Comparison of ENCODE assay signal across 30 mouse cellular contexts in the genomic region with DNA sequence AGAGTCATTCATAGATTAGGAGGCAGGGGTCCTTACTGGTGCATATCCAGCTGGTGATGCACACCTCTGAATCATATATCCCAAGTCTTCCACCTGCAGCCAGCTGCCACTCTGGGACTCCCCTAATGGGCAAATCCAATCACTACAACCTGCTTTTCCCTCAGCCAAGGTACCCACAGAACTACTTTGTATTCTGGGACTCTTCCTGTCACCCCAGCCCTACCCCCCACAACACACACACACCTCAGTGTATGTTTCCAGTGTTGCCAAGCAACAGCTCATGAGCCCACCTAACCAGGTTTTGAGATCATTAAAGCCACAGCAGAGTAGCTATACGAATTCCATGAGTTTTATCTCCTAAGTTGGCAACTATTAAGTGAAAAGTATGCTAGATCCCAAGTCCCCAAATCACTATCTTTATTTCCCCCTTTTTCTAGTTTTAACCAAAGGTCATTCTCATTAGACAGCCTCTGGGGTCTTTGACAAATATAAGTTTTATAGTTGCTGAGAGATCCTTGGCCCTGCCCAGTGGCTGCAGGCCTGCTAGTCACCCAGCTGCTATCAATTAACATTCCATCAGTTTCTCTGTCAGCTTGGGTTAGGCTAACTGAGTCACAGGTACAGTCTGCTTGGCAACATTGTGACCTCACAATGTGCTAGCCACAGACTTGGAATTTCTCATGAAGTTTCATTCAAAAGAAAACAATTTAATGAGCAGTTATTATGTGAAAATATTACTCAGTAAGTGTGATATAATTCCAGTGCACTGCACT. TPM values are rescaled to one million over a fixed set of nuclear protein-coding genes. Genes with fewer than 3 reads are reported as not detected.
DNase-seq lines count a peak whose midpoint lies in the region; ATAC-seq and TF ChIP-seq lines count a peak whose summit lies in the region.
"Had no signal": no experiment of that assay in that cellular context is flagged by ENCODE, and none has a peak within 500 bp of the region (broad histone marks: within the 10 kb centered on the region; RNA-seq: fewer than 3 reads in every experiment).

No protein-coding gene starts in this region.

- H3ac ChIP-seq in myocyte (ENCODE audit: control insufficient read depth, insufficient read length), result no peak overlapping the region

- H3K9ac ChIP-seq in midbrain, embryonic 11.5 days (ENCODE audit: low read length), result no peak overlapping the region
- no peak overlapping the region for H3K9ac ChIP-seq in heart, embryonic 12.5 days
- H3K9ac ChIP-seq: forebrain, embryonic 15.5 days; hindbrain, embryonic 14.5 days; kidney, embryonic 15.5 days; midbrain, embryonic 13.5 days had no signal

- ATAC-seq in midbrain, embryonic 11.5 days (ENCODE audit: low FRiP score), result no peak
- no peak for ATAC-seq in heart, embryonic 12.5 days (ENCODE audit: insufficient number of reproducible peaks, low FRiP score)
- ATAC-seq: activated CD4-positive, CD25-positive, alpha-beta regulatory T cell, adult 4 months; forebrain, embryonic 15.5 days; midbrain, embryonic 13.5 days had no signal

- peak overlapping the region; percentile 39 for H3K4me2 ChIP-seq in myocyte (ENCODE audit: low read depth)
- H3K4me2 ChIP-seq in midbrain, embryonic 11.5 days, result no peak overlapping the region
- no peak overlapping the region for H3K4me2 ChIP-seq in heart, embryonic 12.5 days
- H3K4me2 ChIP-seq: forebrain, embryonic 15.5 days; hindbrain, embryonic 14.5 days; kidney, embryonic 15.5 days; liver, embryonic 11.5 days; midbrain, embryonic 13.5 days had no signal

- H3K4me1 ChIP-seq in embryonic facial prominence, embryonic 10.5 days, result peaks cover 12% of the 10 kb centered on the region
- H3K4me1 ChIP-seq in midbrain, embryonic 11.5 days (ENCODE audit: control insufficient read depth, insufficient read depth, low read length), result no peaks in the 10 kb centered on the region
- 0 out of 2 replicates have a peak, but pooled peaks cover 2% of the 10 kb centered on the region for H3K4me1 ChIP-seq in heart, embryonic 12.5 days (replicated peaks)
- H3K4me1 ChIP-seq: forebrain, embryonic 15.5 days; heart, embryonic 10.5 days; kidney, embryonic 15.5 days; midbrain, embryonic 13.5 days had no signal

- no peaks in the 10 kb centered on the region for H3K79me2 ChIP-seq in myocyte (ENCODE audit: control insufficient read depth, insufficient read depth)

- peak; percentile 51 for DNase-seq in embryo, embryonic 10 days (ENCODE audit: low spot score)
- no peak for DNase-seq in embryo, embryonic 9.5 days (ENCODE audit: extremely low spot score)
- peak; percentile 46 for DNase-seq in embryonic facial prominence, embryonic 10.5 days (ENCODE audit: low spot score)
- peak; percentile 58 for DNase-seq in hindlimb bud, embryonic 11.5 days (ENCODE audit: extremely low spot score, low read depth, low spot score)
- DNase-seq in midbrain, embryonic 11.5 days (ENCODE audit: low spot score, missing footprints), result no peak
- no peak for DNase-seq in heart, postnatal 14 days
- DNase-seq: adrenal gland, adult 2 months; adrenal gland, postnatal 36 days; cerebellum, adult 18-20 months; cerebellum, postnatal 10 days; gastrocnemius, adult 2 months; heart, postnatal 4 days; kidney, adult 18-20 months; kidney, postnatal 25 days; left cerebral cortex, postnatal 4 days; lung, postnatal 36 days; thymus, postnatal 4 days had no signal

- no peak overlapping the region; the same call in 1 of the 2 replicates for H3K27ac ChIP-seq in embryonic facial prominence, embryonic 10.5 days (replicated peaks)
- H3K27ac ChIP-seq in midbrain, embryonic 11.5 days (ENCODE audit: low read depth, low read length), result no peak overlapping the region
- no peak overlapping the region for H3K27ac ChIP-seq in heart, embryonic 12.5 days (ENCODE audit: poor library complexity, severe bottlenecking)
- H3K27ac ChIP-seq: forebrain, embryonic 15.5 days; gastrocnemius, adult 2 months; heart, embryonic 10.5 days; hindbrain, embryonic 14.5 days; kidney, embryonic 15.5 days; midbrain, embryonic 13.5 days had no signal

- no peak overlapping the region for H3K4me3 ChIP-seq in embryonic facial prominence, embryonic 10.5 days
- H3K4me3 ChIP-seq in myocyte, result no peak overlapping the region
- no peak overlapping the region for H3K4me3 ChIP-seq in midbrain, embryonic 11.5 days (ENCODE audit: low read depth, low read length)
- no peak overlapping the region for H3K4me3 ChIP-seq in heart, embryonic 12.5 days
- H3K4me3 ChIP-seq: forebrain, embryonic 15.5 days; gastrocnemius, adult 2 months; heart, embryonic 10.5 days; kidney, embryonic 15.5 days; midbrain, embryonic 13.5 days had no signal

- no peak for TF ChIP-seq POLR2A in myocyte (IDR thresholded peaks at IDR 0.05; ENCODE audit: insufficient read length, low read depth)

- 50% methylated on average over 1 of the region's 1 CpGs for WGBS in embryonic facial prominence, embryonic 10.5 days
- 74% methylated on average over 1 of the region's 1 CpGs for WGBS in midbrain, embryonic 11.5 days
- WGBS in heart, embryonic 12.5 days, result 52% methylated on average over 1 of the region's 1 CpGs

- H3K9me3 ChIP-seq in embryonic facial prominence, embryonic 10.5 days, result no peaks in the 10 kb centered on the region
- no peaks in the 10 kb centered on the region for H3K9me3 ChIP-seq in midbrain, embryonic 11.5 days (ENCODE audit: control insufficient read depth, low read length)
- 0 out of 2 replicates have a peak, but pooled peaks cover 2% of the 10 kb centered on the region for H3K9me3 ChIP-seq in heart, embryonic 12.5 days (replicated peaks)
- H3K9me3 ChIP-seq: forebrain, embryonic 15.5 days; heart, embryonic 10.5 days; kidney, embryonic 15.5 days; midbrain, embryonic 13.5 days had no signal

- intact Hi-C loops in heart, postnatal 14 days (cut with DNase I), result no loop called here

- no peaks in the 10 kb centered on the region for H3K36me3 ChIP-seq in embryonic facial prominence, embryonic 10.5 days (replicated peaks)
- no peaks in the 10 kb centered on the region for H3K36me3 ChIP-seq in myocyte (ENCODE audit: control insufficient read depth, insufficient read depth)
- no peaks in the 10 kb centered on the region for H3K36me3 ChIP-seq in midbrain, embryonic 11.5 days (ENCODE audit: control insufficient read depth, insufficient read depth, low read length)
- H3K36me3 ChIP-seq in heart, embryonic 12.5 days, result no peaks in the 10 kb centered on the region
- H3K36me3 ChIP-seq: forebrain, embryonic 15.5 days; heart, embryonic 10.5 days; kidney, embryonic 15.5 days; midbrain, embryonic 13.5 days had no signal

- H3K27me3 ChIP-seq in embryonic facial prominence, embryonic 10.5 days (replicated peaks; ENCODE audit: low read depth, poor library complexity, severe bottlenecking), result no peaks in the 10 kb centered on the region
- no peaks in the 10 kb centered on the region for H3K27me3 ChIP-seq in myocyte (ENCODE audit: control insufficient read depth, insufficient read depth, insufficient read length)
- H3K27me3 ChIP-seq in midbrain, embryonic 11.5 days (ENCODE audit: control insufficient read depth, insufficient read depth, low read length), result no peaks in the 10 kb centered on the region
- no peaks in the 10 kb centered on the region for H3K27me3 ChIP-seq in heart, embryonic 12.5 days (replicated peaks)
- H3K27me3 ChIP-seq: forebrain, embryonic 15.5 days; kidney, embryonic 15.5 days; midbrain, embryonic 13.5 days had no signal

TF ChIP-seq in myocyte, 11 proteins besides CTCF, POLR2A, EP300 and RAD21:
- no peak for TF ChIP-seq TCF12 (IDR thresholded peaks at IDR 0.05; ENCODE audit: insufficient read depth, poor library complexity, severe bottlenecking)
- no peak for TF ChIP-seq MYOD1 (IDR thresholded peaks at IDR 0.05; ENCODE audit: control insufficient read depth in 1 of 3, insufficient read length in 2 of 3, low read depth in 2 of 3)
- TF ChIP-seq REST (IDR thresholded peaks at IDR 0.05; ENCODE audit: insufficient read depth, insufficient read length), result no peak
- TF ChIP-seq E2F4 (IDR thresholded peaks at IDR 0.05; ENCODE audit: insufficient read depth), result no peak
- TF ChIP-seq CEBPB (IDR thresholded peaks at IDR 0.05; ENCODE audit: insufficient read depth, poor library complexity, severe bottlenecking), result no peak
- no peak for TF ChIP-seq SRF (IDR thresholded peaks at IDR 0.05; ENCODE audit: control insufficient read depth, insufficient read length, low read depth)
- no peak for TF ChIP-seq MAX (IDR thresholded peaks at IDR 0.05; ENCODE audit: low read depth)
- no peak for TF ChIP-seq USF1 (IDR thresholded peaks at IDR 0.05; ENCODE audit: low read depth)
- no peak for TF ChIP-seq TCF3 (IDR thresholded peaks at IDR 0.05; ENCODE audit: insufficient read length, low read depth)
- no peak for TF ChIP-seq MYOG (IDR thresholded peaks at IDR 0.05; ENCODE audit: control insufficient read depth in 1 of 3, insufficient read depth in 1 of 3, insufficient read length in 2 of 3, low read depth in 2 of 3)
- TF ChIP-seq POLR2AphosphoS2 (IDR thresholded peaks at IDR 0.05; ENCODE audit: insufficient read length, low read depth), result no peak

RNA-seq across cellular contexts. Expression of gene Fbn1, which starts 41.2 kb away (rescaled TPM):
- polyA plus RNA-seq in embryonic facial prominence, embryonic 10.5 days (2016; fragmentation: Nextera tagmentation; extraction: Ambion mirVana), result 6.8 and 8.1 TPM in 2 replicates
- polyA plus RNA-seq in myocyte (2012; fragmentation: generic; extraction: Trizol), result 125 TPM
- 9.0 and 9.1 TPM in 2 replicates for polyA plus RNA-seq in midbrain, embryonic 11.5 days (2014; fragmentation: Nextera tagmentation; extraction: Ambion mirVana)
- polyA plus RNA-seq in heart, embryonic 12.5 days (2016; fragmentation: Nextera tagmentation; extraction: Ambion mirVana), result 38.8 and 44.1 TPM in 2 replicates
- 100 to 1,000 TPM; 163 TPM for total RNA-seq in heart, postnatal 14 days (2021)
- total RNA-seq: MEL had no signal
- polyA plus RNA-seq: activated CD4-positive, CD25-positive, alpha-beta regulatory T cell, adult 4 months had no signal

RNA-seq across cellular contexts. Expression of gene Gm9913, which starts 44.1 kb away (rescaled TPM):
- polyA plus RNA-seq in embryonic facial prominence, embryonic 10.5 days (2016; fragmentation: Nextera tagmentation; extraction: Ambion mirVana), result 0.09 and 0.20 TPM in 2 replicates
- polyA plus RNA-seq in myocyte (2012; fragmentation: generic; extraction: Trizol), result 0.37 TPM
- 0.22 TPM in 1 of 2 replicates, not detected in the other for polyA plus RNA-seq in midbrain, embryonic 11.5 days (2014; fragmentation: Nextera tagmentation; extraction: Ambion mirVana)
- polyA plus RNA-seq in heart, embryonic 12.5 days (2016; fragmentation: Nextera tagmentation; extraction: Ambion mirVana), result 0.57 and 0.70 TPM in 2 replicates
- under 1 TPM; 0.22 TPM for total RNA-seq in heart, postnatal 14 days (2021)
- total RNA-seq: adrenal gland, adult 2 months; adrenal gland, postnatal 36 days; common myeloid progenitor, adult 5-6 weeks; megakaryocyte, adult 5-6 weeks; MEL had no signal
- polyA plus RNA-seq: activated CD4-positive, CD25-positive, alpha-beta regulatory T cell, adult 4 months; adrenal gland, adult 2 months; hindbrain, embryonic 14.5 days; liver, embryonic 16.5 days had no signal

Comparison
In these comparisons a context has a peak if more than half of its experiments do, and no peak if none do; other contexts are left out.
1. DNase-seq: peak in embryo, embryonic 10 days (single experiment), embryonic facial prominence, embryonic 10.5 days (single experiment) and hindlimb bud, embryonic 11.5 days (single experiment); none in embryo, embryonic 9.5 days (single experiment), midbrain, embryonic 11.5 days (single experiment) and heart, postnatal 14 days (0 of 2).